Mouse (Mus musculus) liver, embryonic 16.5 days (tissue): ENCODE results near the gene Cyp24a1. TPM values are rescaled to one million over a fixed set of nuclear protein-coding genes. Genes with fewer than 3 reads are reported as not detected.

Experiments
- ATAC-seq: fragments of 200-750 bp; cut with Nextera tagmentation; 2 replicates; pipeline ENCODE4 v1.8.0; 2017; ENCODE audit warnings: low read depth, mild to moderate bottlenecking, moderate number of reproducible peaks, moderate library complexity
- H3K27ac ChIP-seq: fragments of 300-500 bp; sonication (generic); 2 replicates; pipeline ENCODE4 v1.5.1; 2014; ENCODE audit warnings: mild to moderate bottlenecking, low read length
- H3K27me3 ChIP-seq: fragments of 300-500 bp; sonication (generic); 2 replicates; pipeline ENCODE4 v1.6.1; 2014; ENCODE audit warnings: low read depth, low read length, mixed read lengths; ENCODE audit not compliant: control insufficient read depth, insufficient read depth
- H3K36me3 ChIP-seq: fragments of 300-500 bp; sonication (generic); 2 replicates; pipeline ENCODE4 v1.6.1; 2014; ENCODE audit warnings: mild to moderate bottlenecking; ENCODE audit not compliant: control insufficient read depth, insufficient read depth
- H3K4me1 ChIP-seq: fragments of 300-500 bp; sonication (generic); 2 replicates; pipeline ENCODE4 v1.6.1; 2014; ENCODE audit warnings: low read depth, low read length, mixed read lengths; ENCODE audit not compliant: control insufficient read depth
- H3K4me2 ChIP-seq: fragments of 300-500 bp; sonication (generic); 2 replicates; pipeline ENCODE4 v1.6.1; 2014; ENCODE audit warnings: low read depth, low read length, mixed read lengths
- H3K4me3 ChIP-seq: fragments of 300-500 bp; sonication (generic); 2 replicates; pipeline ENCODE4 v1.5.1; 2014; ENCODE audit warnings: low read depth, mild to moderate bottlenecking, low read length
- H3K9ac ChIP-seq: fragments of 300-500 bp; sonication (generic); 2 replicates; pipeline ENCODE4 v1.6.1; 2014; ENCODE audit warnings: low read depth, low read length
- H3K9me3 ChIP-seq: fragments of 300-500 bp; sonication (generic); replicated peaks from 2 replicates; pipeline ENCODE4 v1.6.1; 2016; ENCODE audit warnings: low read length; ENCODE audit not compliant: control insufficient read depth
- WGBS: fragments of 180-500 bp; shearing (Covaris S2); extraction: QIAGEN DNeasy Blood & Tissue Kit; methylation state at CpG from one replicate; pipeline ENCODE4 v1.1.7; 2014; ENCODE audit not compliant: insufficient replicate concordance; 5-methylcytosine and 5-hydroxymethylcytosine counted together
- polyA plus RNA-seq: library from polyadenylated mRNA; unstranded; fragments of >200 nt; fragmentation: Nextera tagmentation; extraction: Ambion mirVana; gene quantifications from 2 replicates; pipeline ENCODE4 v1.2.1, GENCODE M21; 2015

Cyp24a1 gene
- polyA plus RNA-seq, 1 experiment from 2014 or later = not detected

DNA sequence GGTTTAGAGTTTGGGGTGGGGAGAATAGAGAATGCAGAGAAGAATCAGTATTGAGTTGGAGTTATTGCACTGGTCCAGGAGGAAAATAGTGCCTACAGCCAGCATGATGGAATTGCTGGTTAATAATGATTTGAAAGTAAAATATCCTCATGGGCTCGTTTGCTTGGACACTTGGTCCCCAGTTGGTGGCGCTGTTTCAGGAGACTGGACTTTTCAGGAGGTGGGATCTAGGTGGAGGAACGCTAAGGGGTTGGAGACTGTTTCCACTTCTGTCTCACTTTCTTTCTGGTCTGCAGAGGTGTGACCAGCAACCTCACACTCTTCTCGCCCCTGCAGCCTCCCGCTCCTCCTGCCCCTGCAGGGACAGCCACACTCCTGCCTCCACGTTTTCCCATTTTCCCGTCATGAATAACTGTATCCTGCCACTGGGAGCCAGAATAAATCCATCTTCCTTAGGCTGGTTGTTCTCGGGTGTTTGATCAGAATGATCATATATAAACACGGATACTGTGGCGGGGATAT is 14.9 kb downstream of the Cyp24a1 start:
- no peaks in the 10 kb centered on the region for H3K36me3 ChIP-seq
- no peaks in the 10 kb centered on the region for H3K27me3 ChIP-seq
- H3K4me3 ChIP-seq = no peak overlapping the region
- H3K4me1 ChIP-seq = no peaks in the 10 kb centered on the region
- no peak overlapping the region for H3K4me2 ChIP-seq
- WGBS = 50% methylated on average over 10 of the region's 10 CpGs
- H3K9ac ChIP-seq = no peak overlapping the region
- no peak overlapping the region for H3K27ac ChIP-seq
- no peak for ATAC-seq
- H3K9me3 ChIP-seq = no peaks in the 10 kb centered on the region

DNA sequence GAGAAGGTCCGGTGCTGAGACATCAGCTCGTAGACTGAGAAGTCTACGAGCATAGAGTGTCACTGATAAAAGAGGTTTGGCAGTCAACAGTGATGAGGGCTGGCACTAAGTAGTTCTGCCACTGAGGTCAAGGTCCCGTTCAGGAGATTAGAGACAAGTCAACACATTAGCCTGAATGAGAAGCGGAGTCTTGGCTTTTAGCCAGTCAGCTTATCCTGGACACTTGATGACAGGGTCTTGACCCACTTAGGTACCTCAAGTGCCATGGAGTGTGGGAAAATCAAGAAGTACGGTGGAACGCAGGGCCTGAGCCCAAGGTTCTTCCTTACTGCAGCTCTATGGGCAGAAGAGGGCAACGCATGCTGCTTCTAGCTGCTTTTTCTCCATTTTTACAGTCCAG is 20.3 kb downstream of the Cyp24a1 start:
- no peak overlapping the region for H3K4me2 ChIP-seq
- no peaks in the 10 kb centered on the region for H3K36me3 ChIP-seq
- H3K4me1 ChIP-seq = no peaks in the 10 kb centered on the region
- no peak overlapping the region for H3K27ac ChIP-seq
- no peak overlapping the region for H3K4me3 ChIP-seq
- ATAC-seq = no peak
- WGBS = 74% methylated on average over 8 of the region's 8 CpGs
- no peaks in the 10 kb centered on the region for H3K9me3 ChIP-seq
- no peak overlapping the region for H3K9ac ChIP-seq
- H3K27me3 ChIP-seq = no peaks in the 10 kb centered on the region

DNA sequence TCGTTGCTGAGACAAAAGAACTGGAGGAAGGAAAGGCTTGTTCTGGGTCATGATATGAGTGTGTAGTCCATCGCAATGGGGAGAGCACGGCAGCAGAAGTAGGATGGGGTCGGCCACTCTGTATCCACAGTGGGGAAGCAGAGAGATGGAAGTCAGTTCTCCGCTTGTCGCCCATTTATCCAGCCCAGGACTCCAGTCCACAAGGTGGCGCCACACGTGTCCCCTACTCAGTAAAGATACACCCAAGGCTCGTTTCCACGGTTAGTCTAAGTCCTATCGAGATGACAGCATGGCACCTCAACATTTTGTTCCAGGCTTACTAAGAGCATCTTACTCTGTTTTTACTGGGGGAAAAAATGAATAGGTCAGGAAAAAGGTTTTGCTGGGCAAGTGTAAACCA is 20.7 kb downstream of the Cyp24a1 start:
- ATAC-seq = no peak
- WGBS = 58% methylated on average over 11 of the region's 11 CpGs

DNA sequence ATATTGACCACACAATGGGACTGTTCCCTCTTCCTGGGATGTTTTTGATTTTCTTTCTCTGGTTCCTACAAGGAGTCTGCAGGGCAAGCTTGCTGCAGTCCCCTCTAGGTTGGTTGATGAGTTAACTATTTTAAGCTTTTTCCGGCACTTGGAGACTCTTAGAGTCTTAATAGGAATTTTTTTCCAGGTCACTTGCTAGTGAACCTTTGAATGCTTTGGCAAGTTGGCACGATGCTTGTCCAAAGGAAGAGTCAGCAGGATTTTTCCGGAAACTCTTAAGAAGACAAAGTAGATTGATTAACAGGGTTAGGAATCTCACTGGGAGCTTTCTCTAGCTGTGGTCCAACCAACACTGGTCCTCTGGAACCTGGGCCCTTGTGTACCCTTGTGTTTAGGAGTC is 21.8 kb downstream of the Cyp24a1 start:
- Histone ChIP-seq H3K4me1 (no peaks in the 10 kb centered on the region), H3K9me3 (no peaks in the 10 kb centered on the region), H3K27me3 (no peaks in the 10 kb centered on the region), H3K36me3 (no peaks in the 10 kb centered on the region), H3K4me3 (no peak overlapping the region), H3K27ac (no peak overlapping the region), H3K9ac (no peak overlapping the region), H3K4me2 (no peak overlapping the region)
- no peak for ATAC-seq
- 65% methylated on average over 3 of the region's 3 CpGs for WGBS

More for the DNA sequence above, 20.7 kb downstream of the Cyp24a1 start:
- no peak overlapping the region for H3K4me3 ChIP-seq
- no peaks in the 10 kb centered on the region for H3K36me3 ChIP-seq
- no peaks in the 10 kb centered on the region for H3K27me3 ChIP-seq
- H3K4me1 ChIP-seq = no peaks in the 10 kb centered on the region
- H3K9me3 ChIP-seq = no peaks in the 10 kb centered on the region
- no peak overlapping the region for H3K27ac ChIP-seq
- no peak overlapping the region for H3K9ac ChIP-seq
- H3K4me2 ChIP-seq = no peak overlapping the region

DNA sequence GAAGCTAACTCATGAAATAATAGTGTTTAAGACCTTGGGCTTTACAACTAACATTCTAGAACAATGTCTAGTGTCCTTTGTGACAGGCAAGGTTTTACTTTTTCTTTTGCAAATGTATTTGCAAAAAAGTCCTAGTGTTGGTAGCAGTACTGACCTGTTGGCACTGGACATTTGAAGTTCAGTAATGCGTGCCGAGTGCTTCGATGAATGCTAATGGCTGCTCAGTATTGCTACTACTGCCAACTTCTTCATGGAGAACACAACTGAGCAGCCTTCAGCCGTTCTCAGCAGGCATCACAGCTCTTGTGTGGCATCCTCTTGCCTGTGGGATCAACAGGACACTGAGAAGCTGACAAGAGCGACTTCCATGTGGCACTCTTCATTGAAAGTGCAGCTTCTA is 22.8 kb downstream of the Cyp24a1 start:
- Histone ChIP-seq H3K4me2 (no peak overlapping the region), H3K27me3 (no peaks in the 10 kb centered on the region), H3K4me3 (no peak overlapping the region), H3K36me3 (no peaks in the 10 kb centered on the region), H3K27ac (no peak overlapping the region), H3K9me3 (no peaks in the 10 kb centered on the region), H3K4me1 (no peaks in the 10 kb centered on the region), H3K9ac (no peak overlapping the region)
- 75% methylated on average over 5 of the region's 5 CpGs for WGBS
- ATAC-seq = no peak

DNA sequence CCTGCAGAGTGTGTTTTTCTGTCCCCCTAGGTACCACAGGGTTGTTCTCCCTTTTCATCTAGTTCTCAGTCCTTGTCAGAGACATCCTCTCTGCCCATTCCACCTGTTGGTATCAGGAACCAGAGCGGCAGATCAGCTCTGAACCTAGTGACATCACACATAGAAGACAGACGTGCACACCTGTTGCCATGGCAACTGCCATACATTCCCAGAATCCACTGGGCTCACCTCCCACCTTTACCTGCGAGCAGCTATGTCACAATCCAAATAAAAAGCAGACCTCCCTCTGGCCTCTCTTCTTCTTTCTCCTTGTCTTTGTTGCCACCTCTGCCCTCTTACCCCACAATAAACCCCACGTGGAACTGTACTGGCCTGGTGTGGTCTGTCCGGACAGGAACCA is 26.4 kb downstream of the Cyp24a1 start:
- Histone ChIP-seq H3K9ac (no peak overlapping the region), H3K4me1 (no peaks in the 10 kb centered on the region), H3K36me3 (no peaks in the 10 kb centered on the region), H3K4me3 (no peak overlapping the region), H3K4me2 (no peak overlapping the region), H3K27ac (no peak overlapping the region), H3K27me3 (no peaks in the 10 kb centered on the region), H3K9me3 (no peaks in the 10 kb centered on the region)
- WGBS = 41% methylated on average over 5 of the region's 5 CpGs
- no peak for ATAC-seq

DNA sequence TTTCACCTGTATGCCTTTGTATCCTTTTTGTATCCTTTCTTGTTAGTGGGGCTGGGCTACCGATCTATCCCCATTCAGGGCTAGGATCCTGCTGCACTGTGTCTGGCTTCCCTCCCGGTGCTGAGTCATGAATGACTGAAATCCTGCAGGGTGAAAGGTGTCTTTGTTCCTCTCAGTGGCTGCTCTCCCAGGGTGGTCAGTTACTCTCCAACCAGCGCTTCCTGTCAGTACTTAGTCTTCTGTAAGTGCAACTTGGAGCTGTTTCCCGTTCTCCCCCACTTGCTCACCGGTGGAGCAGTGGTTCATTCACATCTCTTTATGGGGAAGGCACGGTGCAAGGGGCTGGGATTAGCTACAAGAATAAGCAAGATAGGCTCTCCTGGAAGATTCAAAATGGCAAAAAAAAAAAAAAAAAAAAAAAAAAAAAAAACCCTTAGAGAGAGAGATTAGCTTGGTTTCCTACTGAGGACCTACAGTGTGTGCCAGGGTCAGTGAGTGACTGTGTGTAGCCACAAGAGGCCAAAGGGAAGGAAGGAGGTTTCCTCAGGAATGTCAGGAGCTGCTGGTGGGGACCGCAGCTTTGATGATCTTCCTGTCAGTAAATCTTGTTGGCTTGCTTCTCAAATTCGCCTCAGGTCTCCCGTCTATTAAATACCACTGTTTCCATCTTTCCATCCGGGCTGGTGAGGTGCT is 27.2 kb downstream of the Cyp24a1 start:
- WGBS = 6% methylated on average over 10 of the region's 10 CpGs
- ATAC-seq = no peak

DNA sequence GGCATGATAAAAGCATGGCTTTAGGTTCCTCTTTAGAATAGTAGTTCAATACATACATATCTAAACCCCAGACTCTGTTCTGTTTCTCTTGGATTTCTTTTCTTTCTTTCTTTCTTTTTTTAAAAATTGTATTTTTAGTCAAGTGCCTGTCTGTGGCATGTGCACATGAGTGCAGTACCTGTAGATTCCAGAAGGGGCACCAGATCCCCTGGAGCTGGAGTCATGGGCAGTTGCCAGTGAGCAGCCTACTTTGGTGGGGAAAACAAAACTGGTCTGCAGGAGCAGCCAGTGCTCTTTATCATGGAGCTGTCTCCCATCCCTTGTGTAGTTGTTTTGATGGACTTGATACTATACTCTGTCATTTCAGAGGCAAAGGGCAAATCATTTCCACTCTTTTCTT is 28.9 kb downstream of the Cyp24a1 start:
- no peaks in the 10 kb centered on the region for H3K27me3 ChIP-seq
- H3K9me3 ChIP-seq = no peaks in the 10 kb centered on the region
- H3K27ac ChIP-seq = no peak overlapping the region
- no peak overlapping the region for H3K4me2 ChIP-seq
- ATAC-seq = no peak
- H3K36me3 ChIP-seq = no peaks in the 10 kb centered on the region
- H3K9ac ChIP-seq = no peak overlapping the region
- no peak overlapping the region for H3K4me3 ChIP-seq
- H3K4me1 ChIP-seq = no peaks in the 10 kb centered on the region

More for the DNA sequence above, 27.2 kb downstream of the Cyp24a1 start:
- no peak overlapping the region for H3K4me3 ChIP-seq
- no peaks in the 10 kb centered on the region for H3K36me3 ChIP-seq
- H3K4me1 ChIP-seq = no peaks in the 10 kb centered on the region
- H3K27ac ChIP-seq = no peak overlapping the region
- no peak overlapping the region for H3K4me2 ChIP-seq
- H3K27me3 ChIP-seq = no peaks in the 10 kb centered on the region
- H3K9ac ChIP-seq = no peak overlapping the region
- H3K9me3 ChIP-seq = no peaks in the 10 kb centered on the region

DNA sequence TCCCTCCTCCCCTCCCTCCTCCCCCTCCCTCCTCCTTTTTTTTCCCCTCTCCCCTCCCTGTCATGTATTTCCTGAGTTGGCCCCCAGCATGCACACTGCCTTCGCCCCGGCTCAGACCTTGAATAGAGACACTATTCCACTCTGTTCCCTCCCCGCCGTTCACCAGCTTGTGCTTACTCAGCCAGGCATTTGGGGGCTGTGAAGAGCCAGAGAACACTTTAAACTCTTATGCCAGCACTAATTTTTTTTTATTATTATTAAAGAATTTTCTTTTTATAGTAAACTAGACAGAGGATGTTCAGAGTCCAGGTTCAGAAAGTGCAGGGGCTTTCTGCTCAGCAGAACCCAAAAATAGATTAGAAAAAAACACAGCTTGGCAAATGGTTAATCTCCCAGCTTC is 32.1 kb downstream of the Cyp24a1 start:
- H3K4me1 ChIP-seq = no peaks in the 10 kb centered on the region
- H3K9me3 ChIP-seq = no peaks in the 10 kb centered on the region
- no peaks in the 10 kb centered on the region for H3K27me3 ChIP-seq
- no peak overlapping the region for H3K9ac ChIP-seq
- no peaks in the 10 kb centered on the region for H3K36me3 ChIP-seq
- H3K27ac ChIP-seq = no peak overlapping the region
- no peak overlapping the region for H3K4me3 ChIP-seq
- no peak overlapping the region for H3K4me2 ChIP-seq
- 45% methylated on average over 4 of the region's 4 CpGs for WGBS
- ATAC-seq = no peak
